Mouse (Mus musculus) heart, postnatal 0 days (tissue): Measurements from ENCODE around the gene Bola1.
"Not testable (repeated sequence)": the region's sequence is repeated elsewhere in the genome, so short reads cannot be mapped to it uniquely, and the experiment has no call there.

Experiments used
- CTCF ChIP-seq: IDR thresholded peaks from 2 replicates; pipeline ENCODE4 v1.5.1; 2016; ENCODE audit warnings: antibody characterized with exemption, control low read depth, low read depth
- EP300 ChIP-seq: IDR thresholded peaks from 2 replicates; pipeline ENCODE4 v1.6.1; 2016; ENCODE audit warnings: antibody characterized with exemption, low read depth

GRCm38 (mm10) chr3:96174042-96174441 lies 45.5 kb downstream of the Bola1 start:
- TF ChIP-seq CTCF, EP300: not testable (repeated sequence)
